Mouse (Mus musculus) megakaryocyte, embryonic 14.5 days (primary cell): ENCODE data around the gene Cgnl1.

Source experiments
- FLI1 ChIP-seq: IDR thresholded peaks from 2 replicates; pipeline ENCODE4 v1.6.1; 2012; ENCODE audit warnings: low read length, inconsistent platforms, mixed read lengths
- GATA1 ChIP-seq: IDR thresholded peaks from 3 replicates; pipeline ENCODE4 v1.6.1; 2012; ENCODE audit warnings: mixed read lengths, low read length, inconsistent platforms, borderline replicate concordance

DNA sequence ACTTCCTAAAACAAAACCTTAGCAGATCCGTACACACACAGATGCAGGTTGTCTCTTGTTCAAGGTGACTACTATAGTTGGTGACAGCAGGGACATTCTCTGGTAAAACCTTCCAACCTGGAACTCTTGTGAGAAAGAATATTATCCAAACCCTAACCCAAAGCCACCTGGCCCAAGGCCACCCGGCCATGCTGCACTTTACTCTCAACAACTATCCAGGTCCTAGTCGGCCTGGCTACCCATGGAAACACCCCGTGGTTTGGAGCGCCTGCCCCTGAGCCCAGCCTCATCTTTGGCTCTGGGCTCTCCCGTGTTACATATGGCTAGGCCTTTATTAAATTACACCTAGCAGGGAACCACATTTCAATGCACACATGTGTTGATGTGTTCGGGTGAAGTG, 35.5 kb downstream of the Cgnl1 start:
- TF ChIP-seq GATA1 (no peak), FLI1 (no peak)
